Mouse (Mus musculus) bone marrow macrophage, adult 2 months (primary cell): ENCODE data around the gene Qk.

ENCODE experiments used
- CTCF ChIP-seq: IDR thresholded peaks from 2 replicates; pipeline ENCODE4 v1.5.1; 2012; ENCODE audit warnings: low read depth, mild to moderate bottlenecking, low read length, moderate library complexity
- POLR2A ChIP-seq: IDR thresholded peaks from 2 replicates; pipeline ENCODE4 v1.6.1; 2012; ENCODE audit warnings: mild to moderate bottlenecking, low read depth, low read length, borderline replicate concordance

DNA sequence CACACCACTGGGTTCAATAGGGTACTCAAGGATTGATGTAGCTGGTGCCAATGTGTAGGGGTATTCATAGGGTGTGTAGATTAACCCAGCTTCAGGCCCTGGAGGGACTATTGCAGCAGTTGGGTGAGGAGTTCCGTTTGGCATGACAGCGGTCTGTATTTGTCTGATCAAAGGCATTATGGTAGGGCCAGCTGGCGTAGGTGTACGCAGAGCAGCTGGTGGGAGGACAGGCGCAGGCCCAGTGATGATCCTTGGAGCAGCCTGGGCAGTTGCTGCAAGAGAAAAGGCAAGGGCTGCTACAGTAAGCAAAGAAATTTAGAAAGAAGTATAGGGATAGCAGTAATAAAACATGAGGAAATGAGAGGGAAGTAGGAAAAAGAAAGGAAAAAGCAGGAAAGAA, 103.5 kb downstream of the Qk start:
- TF ChIP-seq CTCF (no peak), POLR2A (no peak)
